Mouse (Mus musculus): Measurements from ENCODE around the gene Fcor.

The Fcor gene

DNA sequence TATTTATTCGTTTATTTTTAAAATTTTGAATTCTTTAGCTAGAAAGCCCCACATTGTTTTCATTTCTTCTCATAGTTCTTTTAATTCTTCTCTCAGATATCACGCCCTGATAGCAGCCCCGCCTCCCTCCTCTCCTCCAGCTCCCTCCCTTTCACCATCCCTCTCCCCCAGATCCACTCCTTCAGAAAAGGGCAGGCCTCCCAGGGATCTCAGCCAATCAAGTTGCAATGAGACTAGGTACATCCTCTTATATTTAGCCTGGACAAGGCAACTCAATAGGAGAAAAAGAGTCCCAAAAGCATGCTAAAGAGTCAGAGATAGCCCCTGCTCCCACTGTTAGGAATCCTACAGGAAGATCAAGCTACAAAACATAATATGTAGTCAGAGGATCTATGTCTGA is 2.5 kb upstream of the Fcor start:
- no peak for DNase-seq (ENCODE audit: low spot score)

- DNase-seq (ENCODE audit: low spot score): no peak
These were observed 1.8 kb downstream of the Fcor start for GRCm38 (mm10) chr8:3670388-3670787.

DNA sequence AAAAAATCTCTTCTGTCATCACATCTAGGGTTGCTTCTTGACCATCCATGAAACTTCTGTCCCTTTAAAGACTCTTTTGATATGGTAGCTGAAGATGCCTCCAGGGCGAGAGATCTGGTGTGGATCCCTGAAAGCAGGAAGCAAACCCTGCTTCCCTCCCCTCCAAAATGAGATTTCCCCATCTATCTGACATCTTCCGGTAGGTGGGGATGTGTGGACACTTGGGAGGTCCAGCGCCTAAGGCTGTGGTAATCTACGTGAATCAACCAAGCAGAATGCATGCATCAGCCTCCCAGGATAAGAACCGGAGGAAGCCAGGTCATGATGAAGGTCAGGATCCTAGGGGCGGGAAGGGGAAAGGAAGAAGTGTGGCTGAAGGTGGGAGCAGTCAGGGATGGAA is 6.7 kb downstream of the Fcor start, which contains the start of gene Mcemp1:
Gene Mcemp1 (plus strand): TSS at position 248 of the 400 bp plus-strand sequence.
- no peak for DNase-seq (ENCODE audit: low spot score)

GRCm38 (mm10) chr8:3664405-3664804 is 7.8 kb downstream of the Fcor start:
- DNase-seq (ENCODE audit: low spot score): no peak

GRCm38 (mm10) chr8:3660889-3661288 is 11.3 kb downstream of the Fcor start:
- DNase-seq (ENCODE audit: low spot score): no peak

DNA sequence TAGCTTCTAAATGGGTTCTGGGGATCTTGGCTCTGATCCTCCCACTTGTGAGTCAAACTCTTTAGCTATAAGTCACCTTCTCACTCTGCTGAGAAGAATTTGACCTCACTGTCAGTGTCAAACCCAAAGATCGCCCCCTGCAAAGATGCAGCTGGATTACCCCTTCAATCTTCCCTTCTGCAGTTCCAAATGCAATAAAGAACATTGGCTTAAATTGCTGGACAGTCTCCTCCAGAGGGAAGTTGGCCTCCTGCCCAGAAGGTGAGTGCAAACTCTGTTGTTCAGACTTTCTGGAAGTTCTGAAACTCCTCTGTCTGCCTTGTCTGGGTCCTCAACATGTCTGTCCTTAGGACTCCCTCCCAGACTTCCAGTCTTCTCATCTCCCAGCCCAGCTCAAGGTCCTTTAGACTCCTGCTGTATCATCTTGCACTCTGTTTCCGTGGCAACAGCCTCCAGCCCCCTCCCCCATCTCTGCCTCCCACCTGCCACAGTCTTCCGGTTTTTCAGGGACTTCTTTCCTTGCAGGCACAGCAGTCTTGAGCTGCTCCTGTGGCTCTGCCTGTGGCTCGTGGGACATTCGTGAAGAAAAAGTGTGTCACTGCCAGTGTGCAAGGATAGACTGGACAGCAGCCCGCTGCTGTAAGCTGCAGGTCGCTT is 15.3 kb downstream of the Fcor start:
- DNase-seq (ENCODE audit: low spot score): no peak

DNA sequence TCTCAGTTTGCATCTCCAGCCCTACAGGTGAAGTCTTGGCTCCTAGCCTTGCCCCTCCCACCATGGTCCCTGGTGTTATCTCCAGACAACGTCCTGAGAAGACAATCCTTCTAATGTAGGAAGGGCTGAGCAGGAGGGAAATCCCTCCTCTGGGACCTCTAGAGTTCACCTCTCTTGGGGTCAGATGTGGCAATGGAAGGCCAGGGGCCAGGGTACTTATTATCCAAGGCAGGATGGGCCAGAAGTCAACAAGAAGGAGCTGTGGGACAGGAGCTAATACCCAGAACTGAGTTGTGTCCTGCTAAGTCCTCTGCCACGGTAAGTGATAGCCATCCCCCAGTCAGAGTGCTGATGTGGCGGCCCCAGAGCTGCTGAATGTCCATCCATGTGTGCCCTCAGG is 16.6 kb downstream of the Fcor start, which contains the start of gene Retn:
Gene Retn (plus strand): TSS at position 245 of the 400 bp plus-strand sequence.
- DNase-seq (ENCODE audit: low spot score): no peak

GRCm38 (mm10) chr8:3654726-3655508 is 17.2 kb downstream of the Fcor start:
- no peak for DNase-seq (ENCODE audit: low spot score)

DNA sequence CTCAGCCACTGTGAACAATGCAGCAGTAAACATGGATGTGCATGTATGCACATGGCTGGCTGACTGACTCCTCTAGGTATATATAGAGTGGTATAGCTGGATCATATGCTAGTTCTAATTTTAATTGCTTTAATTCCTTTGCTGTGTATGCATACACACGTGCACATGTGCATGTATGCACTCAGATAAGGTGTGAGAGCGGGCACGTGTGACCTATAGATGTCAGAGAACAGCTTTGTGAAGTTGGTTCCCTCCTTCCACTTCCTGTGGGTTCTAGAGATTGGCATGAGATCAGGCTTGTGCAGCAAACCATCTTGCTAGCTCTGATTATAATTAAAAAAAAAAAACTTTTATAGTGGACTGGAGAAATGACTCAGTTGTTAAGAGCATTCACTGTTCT is 19.3 kb downstream of the Fcor start:
- no peak for DNase-seq (ENCODE audit: low spot score)

DNA sequence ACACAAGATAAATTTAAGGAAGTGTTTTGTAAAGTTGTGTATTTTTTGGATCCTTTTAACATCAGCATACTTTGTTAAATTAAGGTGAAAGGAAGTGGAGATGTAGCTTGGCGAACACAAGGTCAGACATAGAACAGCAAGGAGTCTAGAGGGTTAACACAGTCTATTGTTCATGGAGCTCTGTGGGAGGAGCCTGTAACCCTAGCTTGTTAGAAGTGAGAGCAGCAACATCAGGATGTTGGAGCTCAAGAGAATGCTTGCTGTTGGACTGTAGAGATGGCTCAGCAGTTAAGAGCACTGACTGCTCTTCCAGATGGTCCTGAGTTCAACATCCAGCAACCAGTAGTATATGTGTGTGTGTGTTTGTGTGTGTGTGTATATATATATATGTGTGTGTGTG is 23.2 kb downstream of the Fcor start:
- no peak for DNase-seq (ENCODE audit: low spot score)

DNA sequence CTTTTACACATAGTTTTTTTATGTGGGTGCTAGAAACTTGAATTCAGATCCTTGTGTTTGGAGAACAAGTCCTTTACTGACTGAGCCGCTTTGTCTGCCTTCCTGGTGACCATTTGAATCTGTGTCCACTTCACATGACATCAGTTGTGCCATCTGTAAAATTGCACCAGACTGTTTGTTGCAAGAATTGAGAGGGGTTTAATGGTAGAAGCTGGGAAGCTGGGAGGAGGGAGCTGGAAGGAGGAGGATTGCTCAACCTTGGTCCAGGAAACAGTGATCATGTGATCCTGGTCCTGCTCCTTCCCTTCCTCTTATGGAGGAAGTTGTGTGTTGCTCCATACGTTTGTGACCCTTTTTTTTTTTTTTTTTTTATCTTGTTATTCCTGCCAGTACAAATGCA is 23.9 kb downstream of the Fcor start:
- DNase-seq (ENCODE audit: low spot score): no peak

DNA sequence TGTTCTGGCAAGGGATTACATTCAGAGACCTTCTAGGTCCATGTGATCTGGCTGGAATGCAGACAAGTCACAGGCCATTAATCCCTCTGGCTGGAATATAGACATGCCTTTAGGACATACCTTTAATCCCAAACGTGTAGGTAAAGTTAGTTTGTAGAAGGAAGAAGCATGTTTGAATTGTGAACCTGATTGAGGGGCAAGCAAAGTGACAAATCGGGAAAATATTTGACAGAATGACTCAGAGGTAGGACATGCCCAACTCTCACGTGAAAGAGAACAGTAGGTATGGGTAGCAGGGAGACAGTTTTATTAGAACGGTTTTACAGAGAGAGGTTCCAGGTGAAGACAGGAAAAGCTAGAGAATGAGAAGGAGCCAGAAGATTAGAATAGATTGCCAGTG is 24.6 kb downstream of the Fcor start:
- no peak for DNase-seq (ENCODE audit: low spot score)

GRCm38 (mm10) chr8:3646824-3647531 is 25.2 kb downstream of the Fcor start:
- DNase-seq (ENCODE audit: low spot score): no peak

GRCm38 (mm10) chr8:3645804-3646203 is 26.4 kb downstream of the Fcor start:
- DNase-seq (ENCODE audit: low spot score): no peak

DNA sequence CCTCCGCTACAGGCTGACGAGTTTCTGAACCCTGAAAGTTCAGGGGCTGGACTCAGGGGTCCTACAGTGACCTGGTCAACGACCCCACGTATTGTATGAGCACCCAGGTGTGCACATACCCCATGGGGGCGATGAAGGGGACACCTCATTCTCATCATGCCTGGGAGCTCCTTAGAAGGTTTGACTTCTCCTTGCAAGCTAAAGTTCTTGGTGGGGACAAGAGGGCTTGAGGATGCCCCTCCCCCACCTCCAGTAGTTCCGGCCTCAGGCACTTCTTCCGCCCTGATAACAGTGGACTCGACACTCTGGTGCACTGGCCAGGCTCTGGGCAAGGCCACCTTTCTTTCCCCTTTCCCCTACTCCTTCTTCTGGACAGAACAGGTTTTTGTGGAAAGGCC is 40.7 kb downstream of the Fcor start:
- DNase-seq (ENCODE audit: low spot score): no peak

GRCm38 (mm10) chr8:3630647-3631477 is 41.3 kb downstream of the Fcor start, which contains the start of gene Stxbp2:
Stxbp2 (plus strand) TSS chr8:3630955.
- no peak for DNase-seq (ENCODE audit: low spot score)

GRCm38 (mm10) chr8:3628014-3628413 is 44.1 kb downstream of the Fcor start:
- DNase-seq (ENCODE audit: low spot score): no peak

DNA sequence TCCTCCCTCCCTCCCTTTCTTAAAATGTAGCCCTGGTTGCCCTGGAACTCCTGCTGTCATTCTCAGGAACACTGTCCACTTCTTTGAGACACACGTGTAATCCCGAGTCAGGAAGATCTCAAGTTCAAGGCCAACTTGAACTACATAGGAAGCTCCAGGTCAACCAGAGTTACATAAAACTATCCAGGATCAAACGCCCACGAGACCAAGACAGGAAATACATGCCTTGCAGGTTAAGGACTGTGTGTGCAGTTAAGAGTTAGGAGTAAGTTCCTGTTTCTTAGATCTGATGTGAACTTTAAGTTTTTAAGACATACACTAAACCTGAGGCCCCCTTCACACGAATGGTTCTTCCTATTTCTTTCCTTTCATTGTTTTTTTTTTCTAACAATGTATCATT is 45.2 kb downstream of the Fcor start:
- no peak for DNase-seq (ENCODE audit: low spot score)

DNA sequence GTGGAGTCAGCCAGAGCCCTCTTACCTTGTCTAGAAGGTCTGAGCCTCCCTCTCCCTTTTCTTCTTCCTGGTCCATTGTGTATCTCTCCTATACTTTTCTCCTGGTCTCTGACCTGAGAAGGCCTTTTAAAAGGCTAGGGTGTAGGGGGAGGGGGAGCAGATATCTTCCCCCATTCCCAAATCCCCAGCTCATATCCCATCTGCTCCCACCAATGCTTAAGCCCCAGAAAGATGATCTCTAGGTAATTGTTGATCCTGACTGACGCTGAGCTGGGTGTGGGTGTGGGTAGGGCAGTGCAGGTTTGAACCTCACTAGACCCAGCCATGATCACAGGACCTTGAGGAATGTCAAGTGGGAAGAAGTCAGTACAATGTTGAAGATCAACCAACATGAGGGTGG is 46.7 kb downstream of the Fcor start, which contains the start of gene Pcp2:
Gene Pcp2 (minus strand): TSS at position 101 of the 400 bp plus-strand sequence.
- no peak for DNase-seq (ENCODE audit: low spot score)

GRCm38 (mm10) chr8:3622119-3622518 is 50.0 kb downstream of the Fcor start:
- no peak for DNase-seq (ENCODE audit: low spot score)

DNA sequence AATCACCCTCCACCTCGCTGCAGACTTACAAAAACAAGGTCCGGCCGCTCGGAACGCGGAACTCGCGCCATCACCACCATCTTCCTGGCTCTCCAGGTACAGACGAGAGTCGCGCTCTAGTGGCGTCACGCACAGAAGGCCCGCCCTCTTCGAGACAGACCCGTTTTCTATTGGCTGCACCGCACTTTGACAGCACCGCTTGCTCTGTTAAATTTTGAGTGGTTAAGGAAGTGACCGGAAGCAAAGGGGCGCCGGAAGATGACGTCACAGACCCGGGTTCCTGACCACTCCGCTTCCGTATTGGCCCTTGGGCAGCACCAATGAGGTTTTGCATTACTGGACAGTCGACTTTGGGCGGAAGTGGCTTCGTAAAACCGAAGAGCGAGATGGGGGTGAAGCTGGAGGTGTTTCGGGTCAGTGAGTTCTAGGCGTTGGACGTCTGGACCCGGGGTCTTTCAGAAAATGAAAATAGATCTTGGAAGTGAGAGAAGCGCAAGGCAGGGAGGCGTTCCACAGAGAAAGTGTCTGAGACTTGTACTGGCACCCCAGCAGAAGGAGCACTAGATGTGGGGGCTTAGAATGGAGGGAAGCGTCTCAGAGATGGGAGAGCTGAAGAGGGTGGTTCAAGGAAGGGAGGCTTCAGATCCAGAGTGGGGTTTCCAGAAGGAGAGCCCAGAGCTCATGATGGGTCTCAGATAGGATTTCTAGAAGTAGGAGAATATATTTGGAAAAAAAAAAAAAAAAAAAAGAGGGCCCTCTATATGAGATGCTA is 50.8 kb downstream of the Fcor start, which contains the start of the genes Xab2 and Pet100:
Gene Xab2 (minus strand): TSS at position 118 of the 772 bp plus-strand sequence.
Gene Pet100 (plus strand): TSS at position 350 of the 772 bp plus-strand sequence.
- peak; percentile 99 for DNase-seq (ENCODE audit: low spot score)
